Mouse (Mus musculus) embryonic facial prominence, embryonic 13.5 days (tissue): Measurements from ENCODE around the gene Tmem158. TPM values are rescaled to one million over a fixed set of nuclear protein-coding genes. Genes with fewer than 3 reads are reported as not detected.
A peak's percentile ranks its signal among the peaks of the same experiment; 100 is the strongest.

Experiments
- ATAC-seq: fragments of 200-750 bp; cut with Nextera tagmentation; 2 replicates; pipeline ENCODE4 v1.8.0; 2017; ENCODE audit warnings: low read depth; ENCODE audit not compliant: insufficient number of reproducible peaks, insufficient read depth, low FRiP score, low TSS enrichment
- H3K27ac ChIP-seq: fragments of 300-500 bp; sonication (generic); 2 replicates; pipeline ENCODE4 v1.5.1; 2015; ENCODE audit warnings: moderate library complexity, mild to moderate bottlenecking, inconsistent platforms
- H3K27me3 ChIP-seq: fragments of 300-500 bp; sonication (generic); 2 replicates; pipeline ENCODE4 v1.6.1; 2015; ENCODE audit warnings: mild to moderate bottlenecking, inconsistent platforms
- H3K36me3 ChIP-seq: fragments of 300-500 bp; sonication (generic); 2 replicates; pipeline ENCODE4 v1.6.1; 2015; ENCODE audit warnings: mild to moderate bottlenecking, inconsistent platforms
- H3K4me1 ChIP-seq: fragments of 300-500 bp; sonication (generic); 2 replicates; pipeline ENCODE4 v1.6.1; 2015; ENCODE audit warnings: inconsistent platforms
- H3K4me2 ChIP-seq: fragments of 300-500 bp; sonication (generic); 2 replicates; pipeline ENCODE4 v1.6.1; 2015; ENCODE audit warnings: moderate library complexity, mild to moderate bottlenecking, inconsistent platforms
- H3K4me3 ChIP-seq: fragments of 300-500 bp; sonication (generic); 2 replicates; pipeline ENCODE4 v1.5.1; 2015; ENCODE audit warnings: mild to moderate bottlenecking, inconsistent platforms
- H3K9ac ChIP-seq: fragments of 300-500 bp; sonication (generic); 2 replicates; pipeline ENCODE4 v1.6.1; 2015; ENCODE audit warnings: mild to moderate bottlenecking, inconsistent platforms
- H3K9me3 ChIP-seq: fragments of 300-500 bp; sonication (generic); 2 replicates; pipeline ENCODE4 v1.6.1; 2016; ENCODE audit warnings: inconsistent platforms
- WGBS: fragments of 180-500 bp; shearing (Covaris S2); methylation state at CpG from one replicate; pipeline ENCODE4 v1.1.7; 2015; ENCODE audit warnings: mixed read lengths; 5-methylcytosine and 5-hydroxymethylcytosine counted together
- polyA plus RNA-seq: library from polyadenylated mRNA; unstranded; fragments of >200 nt; fragmentation: Nextera tagmentation; extraction: Ambion mirVana; gene quantifications from 2 replicates; pipeline ENCODE4 v1.2.1, GENCODE M21; 2015

The Tmem158 gene
- polyA plus RNA-seq, 1 experiment from 2014 or later, result 7.2 TPM

- no peak overlapping the region for H3K4me2 ChIP-seq
- no peak overlapping the region for H3K9ac ChIP-seq
- no peaks in the 10 kb centered on the region for H3K27me3 ChIP-seq
- peaks cover 17% of the 10 kb centered on the region for H3K4me1 ChIP-seq
- H3K27ac ChIP-seq, result no peak overlapping the region
- no peaks in the 10 kb centered on the region for H3K9me3 ChIP-seq
- H3K4me3 ChIP-seq, result no peak overlapping the region
- 60% methylated on average over 2 of the region's 2 CpGs for WGBS
- no peak for ATAC-seq
- no peaks in the 10 kb centered on the region for H3K36me3 ChIP-seq
Observed at GRCm38 (mm10) chr9:123224863-123225431, 35.6 kb downstream of the Tmem158 start.

- Histone ChIP-seq H3K4me3 (no peak overlapping the region), H3K36me3 (no peaks in the 10 kb centered on the region), H3K4me2 (no peak overlapping the region), H3K27ac (no peak overlapping the region), H3K9ac (no peak overlapping the region), H3K9me3 (no peaks in the 10 kb centered on the region), H3K4me1 (no peaks in the 10 kb centered on the region), H3K27me3 (peaks cover 16% of the 10 kb centered on the region)
- 55% methylated on average over 5 of the region's 5 CpGs for WGBS
- ATAC-seq, result no peak
Observed at GRCm38 (mm10) chr9:123219826-123220225, 40.7 kb downstream of the Tmem158 start.

GRCm38 (mm10) chr9:123215621-123216440 is 44.7 kb downstream of the Tmem158 start, which contains the start of gene Cdcp1:
Gene Cdcp1, minus strand, starts transcription at chr9:123216038.
- Histone ChIP-seq H3K27me3 (peaks cover 24% of the 10 kb centered on the region), H3K4me3 (peak within 1 kb of the TSS; percentile 42), H3K4me2 (peak within 1 kb of the TSS; percentile 67), H3K36me3 (no peaks in the 10 kb centered on the region), H3K27ac (no peak within 1 kb of the TSS; the same call in 1 of the 2 replicates), H3K9ac (peak within 1 kb of the TSS; percentile 66), H3K4me1 (no peaks in the 10 kb centered on the region), H3K9me3 (no peaks in the 10 kb centered on the region)
- ATAC-seq, result peak; percentile 43; the same call in 1 of the 2 replicates
- WGBS, result 6% methylated on average over 44 of the region's 45 CpGs

- Histone ChIP-seq H3K4me3 (no peak overlapping the region), H3K9me3 (no peaks in the 10 kb centered on the region), H3K27me3 (peaks cover 24% of the 10 kb centered on the region), H3K4me1 (no peaks in the 10 kb centered on the region), H3K4me2 (no peak overlapping the region), H3K27ac (no peak overlapping the region), H3K36me3 (no peaks in the 10 kb centered on the region), H3K9ac (no peak overlapping the region)
- WGBS, result 56% methylated on average over 9 of the region's 9 CpGs
- no peak for ATAC-seq
Observed at GRCm38 (mm10) chr9:123213371-123213770, 47.2 kb downstream of the Tmem158 start.

Other genes with a start within 250 kb of the Tmem158 start
- 22.0 and 25.6 TPM in 2 replicates for gene Tmem42, start 239.4 kb downstream of the Tmem158 start, polyA plus RNA-seq
- gene Tgm4, start 226.0 kb downstream of the Tmem158 start, polyA plus RNA-seq, result 0.55 and 0.59 TPM in 2 replicates
- gene Zdhhc3, start 147.6 kb downstream of the Tmem158 start, polyA plus RNA-seq, result 72.1 and 74.7 TPM in 2 replicates
- gene Exosc7, start 147.5 kb downstream of the Tmem158 start, polyA plus RNA-seq, result 99.4 and 104 TPM in 2 replicates
- gene Clec3b, start 109.8 kb downstream of the Tmem158 start, polyA plus RNA-seq, result 0.21 TPM in 1 of 2 replicates, not detected in the other
- 8.3 and 9.2 TPM in 2 replicates for gene Cdcp1, start 44.7 kb downstream of the Tmem158 start, polyA plus RNA-seq
- gene Lars2, start 106.2 kb upstream of the Tmem158 start, polyA plus RNA-seq, result 1,079 and 1,205 TPM in 2 replicates
- 47.0 and 50.2 TPM in 2 replicates for gene Limd1, start 217.9 kb upstream of the Tmem158 start, polyA plus RNA-seq